Mouse (Mus musculus): ENCODE data around the gene Rnase13. TPM values are rescaled to one million over a fixed set of nuclear protein-coding genes. Genes with fewer than 3 reads are reported as not detected.

The Rnase13 gene
- polyA plus RNA-seq, 1 experiment from 2014 or later, result not detected

DNA sequence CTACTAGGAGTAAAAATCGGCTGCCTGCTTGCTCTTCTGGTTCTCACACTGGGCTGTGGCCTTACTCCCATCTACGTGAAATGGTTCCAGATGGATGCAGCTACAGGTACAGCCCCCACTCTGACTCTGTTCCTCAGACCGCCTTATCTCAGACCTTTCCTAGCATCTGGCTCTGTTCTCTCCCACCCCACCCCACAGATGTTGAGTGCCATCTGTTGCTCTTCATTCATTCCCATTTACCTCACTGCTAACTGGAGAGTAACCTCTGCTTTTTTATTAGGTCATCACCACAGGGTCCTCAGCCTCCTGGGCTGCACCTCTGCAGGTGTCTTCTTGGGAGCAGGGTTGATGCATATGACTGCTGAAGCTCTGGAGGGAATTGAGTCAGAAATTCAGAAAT is 28.8 kb downstream of the Rnase13 start:
- Histone ChIP-seq H3K9me3 (ENCODE audit: control insufficient read depth, low read length) (no peaks in the 10 kb centered on the region), H3K36me3 (ENCODE audit: control insufficient read depth, insufficient read depth, low read length) (peaks cover 31% of the 10 kb centered on the region), H3K4me3 (ENCODE audit: low read depth, low read length) (no peak overlapping the region), H3K27ac (ENCODE audit: low read depth) (no peak overlapping the region), H3K9ac (ENCODE audit: low read length) (no peak overlapping the region), H3K27me3 (replicated peaks; ENCODE audit: control insufficient read depth, insufficient read depth, low read length) (no peaks in the 10 kb centered on the region), H3K4me1 (replicated peaks; ENCODE audit: control insufficient read depth, insufficient read depth, low read length) (no peaks in the 10 kb centered on the region), H3K4me2 (ENCODE audit: low read length) (no peak overlapping the region)
- no peak for DNase-seq (ENCODE audit: low spot score)
- no peak; the same call in 1 of the 2 replicates for ATAC-seq (replicated peaks; ENCODE audit: low FRiP score, low TSS enrichment, low read depth)
- 49% methylated on average over 3 of the region's 3 CpGs for WGBS

GRCm38 (mm10) chr14:51893094-51893794 is 29.3 kb downstream of the Rnase13 start:
- Histone ChIP-seq H3K27ac (ENCODE audit: low read depth) (no peak overlapping the region), H3K4me1 (replicated peaks; ENCODE audit: control insufficient read depth, insufficient read depth, low read length) (no peaks in the 10 kb centered on the region), H3K27me3 (replicated peaks; ENCODE audit: control insufficient read depth, insufficient read depth, low read length) (no peaks in the 10 kb centered on the region), H3K9ac (ENCODE audit: low read length) (no peak overlapping the region), H3K4me2 (ENCODE audit: low read length) (no peak overlapping the region), H3K36me3 (ENCODE audit: control insufficient read depth, insufficient read depth, low read length) (peaks cover 37% of the 10 kb centered on the region), H3K9me3 (ENCODE audit: control insufficient read depth, low read length) (no peaks in the 10 kb centered on the region), H3K4me3 (ENCODE audit: low read depth, low read length) (no peak overlapping the region)
- ATAC-seq (replicated peaks; ENCODE audit: low FRiP score, low TSS enrichment, low read depth) (peak; percentile 51; the same call in 1 of the 2 replicates), DNase-seq (ENCODE audit: low spot score) (no peak)
- WGBS, result 29% methylated on average over 10 of the region's 10 CpGs

DNA sequence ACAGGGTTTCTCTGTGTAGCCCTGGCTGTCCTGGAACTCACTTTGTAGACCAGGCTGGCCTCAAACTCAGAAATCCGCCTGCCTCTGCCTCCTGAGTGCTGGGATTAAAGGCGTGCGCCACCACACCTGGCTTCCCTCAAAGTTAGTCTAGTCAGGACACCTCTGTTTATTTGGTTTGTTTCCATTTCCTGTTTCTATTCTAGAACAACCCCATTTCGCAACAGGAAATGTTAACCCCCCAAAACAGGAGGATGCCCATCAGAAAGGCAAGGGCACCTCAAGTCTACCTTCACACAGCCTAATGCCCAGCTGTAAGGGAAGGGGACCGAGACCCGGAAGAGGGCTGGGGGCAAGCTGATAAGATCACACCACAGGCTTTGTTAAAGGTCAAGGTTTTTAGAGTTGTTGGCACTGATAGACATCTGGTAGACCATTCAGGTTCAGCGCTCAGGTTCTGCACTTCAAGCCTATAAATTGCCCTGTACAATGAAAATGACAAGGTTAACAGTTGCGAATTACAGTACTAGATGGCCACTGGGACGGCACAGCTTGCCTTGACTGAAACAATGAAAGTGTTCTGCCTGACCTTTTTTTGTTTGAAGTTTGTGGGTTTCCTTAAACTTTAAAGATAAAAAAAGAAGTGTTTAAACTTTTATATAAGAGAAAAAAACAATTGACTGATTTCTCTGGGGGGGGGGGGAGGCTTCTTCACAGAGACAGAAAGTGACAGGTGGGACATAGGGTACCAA is 30.2 kb downstream of the Rnase13 start, which contains the start of gene Slc39a2:
TSS of gene Slc39a2 (plus strand) at position 699 of the 749 bp plus-strand sequence.
- ATAC-seq (replicated peaks; ENCODE audit: low FRiP score, low TSS enrichment, low read depth), result no peak

GRCm38 (mm10) chr14:51889833-51890232 is 32.7 kb downstream of the Rnase13 start:
- DNase-seq (ENCODE audit: low spot score) (no peak), ATAC-seq (replicated peaks; ENCODE audit: low FRiP score, low TSS enrichment, low read depth) (no peak)
- Histone ChIP-seq H3K4me2 (ENCODE audit: low read length) (no peak overlapping the region), H3K27me3 (replicated peaks; ENCODE audit: control insufficient read depth, insufficient read depth, low read length) (no peaks in the 10 kb centered on the region), H3K9me3 (ENCODE audit: control insufficient read depth, low read length) (no peaks in the 10 kb centered on the region), H3K36me3 (ENCODE audit: control insufficient read depth, insufficient read depth, low read length) (peaks cover 54% of the 10 kb centered on the region), H3K4me1 (replicated peaks; ENCODE audit: control insufficient read depth, insufficient read depth, low read length) (peaks cover 11% of the 10 kb centered on the region), H3K4me3 (ENCODE audit: low read depth, low read length) (no peak overlapping the region), H3K9ac (ENCODE audit: low read length) (no peak overlapping the region), H3K27ac (ENCODE audit: low read depth) (no peak overlapping the region)
- WGBS, result 85% methylated on average over 6 of the region's 6 CpGs

More for the DNA sequence above, 30.2 kb downstream of the Rnase13 start, which contains the start of gene Slc39a2:
- no peak within 1 kb of the TSS for H3K4me2 ChIP-seq (ENCODE audit: low read length)
- no peak within 1 kb of the TSS for H3K9ac ChIP-seq (ENCODE audit: low read length)
- H3K4me1 ChIP-seq (replicated peaks; ENCODE audit: control insufficient read depth, insufficient read depth, low read length), result no peaks in the 10 kb centered on the region
- 84% methylated on average over 9 of the region's 9 CpGs for WGBS
- H3K27me3 ChIP-seq (replicated peaks; ENCODE audit: control insufficient read depth, insufficient read depth, low read length), result no peaks in the 10 kb centered on the region
- no peak within 1 kb of the TSS for H3K4me3 ChIP-seq (ENCODE audit: low read depth, low read length)
- H3K36me3 ChIP-seq (ENCODE audit: control insufficient read depth, insufficient read depth, low read length), result peaks cover 46% of the 10 kb centered on the region
- no peaks in the 10 kb centered on the region for H3K9me3 ChIP-seq (ENCODE audit: control insufficient read depth, low read length)
- H3K27ac ChIP-seq (ENCODE audit: low read depth), result no peak within 1 kb of the TSS
- no peak for DNase-seq (ENCODE audit: low spot score)

GRCm38 (mm10) chr14:51886051-51886450 is 36.5 kb downstream of the Rnase13 start:
- no peak overlapping the region for H3K27ac ChIP-seq (ENCODE audit: low read depth)
- no peaks in the 10 kb centered on the region for H3K9me3 ChIP-seq (ENCODE audit: control insufficient read depth, low read length)
- no peaks in the 10 kb centered on the region for H3K27me3 ChIP-seq (replicated peaks; ENCODE audit: control insufficient read depth, insufficient read depth, low read length)
- no peak for DNase-seq (ENCODE audit: low spot score)
- peaks cover 45% of the 10 kb centered on the region for H3K36me3 ChIP-seq (ENCODE audit: control insufficient read depth, insufficient read depth, low read length)
- peaks cover 11% of the 10 kb centered on the region for H3K4me1 ChIP-seq (replicated peaks; ENCODE audit: control insufficient read depth, insufficient read depth, low read length)
- peak overlapping the region; percentile 58 for H3K4me2 ChIP-seq (ENCODE audit: low read length)
- 63% methylated on average over 6 of the region's 6 CpGs for WGBS
- H3K4me3 ChIP-seq (ENCODE audit: low read depth, low read length), result no peak overlapping the region
- no peak overlapping the region; the same call in 1 of the 2 replicates for H3K9ac ChIP-seq (ENCODE audit: low read length)
- no peak for ATAC-seq (replicated peaks; ENCODE audit: low FRiP score, low TSS enrichment, low read depth)

DNA sequence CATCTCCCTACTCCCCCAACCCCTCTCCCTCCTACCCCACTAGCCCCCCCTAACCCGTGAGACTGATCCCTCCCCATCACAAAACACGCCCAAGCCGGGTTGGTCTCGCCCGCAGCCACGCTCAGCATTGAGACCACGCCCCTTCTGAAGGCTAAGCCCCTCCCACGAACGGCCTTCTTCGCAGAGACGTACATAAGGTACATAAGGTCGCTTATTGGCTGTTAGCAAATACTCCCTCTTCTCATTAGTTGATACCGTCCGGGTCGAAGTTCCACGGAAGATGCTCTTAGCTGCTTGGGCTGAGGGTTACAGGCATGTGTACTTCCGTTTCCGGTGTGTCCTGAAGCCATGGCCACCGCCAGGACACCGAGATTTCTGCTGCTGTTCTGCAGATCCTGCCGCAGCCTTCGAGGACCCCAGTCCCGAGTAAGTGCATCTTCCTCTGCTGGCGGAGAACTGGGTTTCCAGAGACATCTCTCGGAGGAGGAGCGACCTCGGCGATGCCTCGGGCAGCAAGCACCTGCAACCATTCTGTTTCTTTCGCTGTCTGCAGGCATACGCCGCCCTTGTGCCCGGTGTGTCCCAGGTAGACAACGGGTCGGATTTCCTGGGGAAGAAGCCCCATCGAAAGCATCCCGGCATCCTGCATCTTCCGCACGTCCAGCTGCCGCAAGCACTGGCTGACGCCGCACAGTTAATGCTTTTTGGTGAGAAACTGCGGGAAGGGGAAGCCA is 37.8 kb downstream of the Rnase13 start, which contains the start of gene Mettl17:
TSS of gene Mettl17 (plus strand) at position 245 of the 734 bp plus-strand sequence.
- WGBS, result under 1% methylated on average over 43 of the region's 43 CpGs
- H3K9ac ChIP-seq (ENCODE audit: low read length), result peak within 1 kb of the TSS; percentile 70
- H3K9me3 ChIP-seq (ENCODE audit: control insufficient read depth, low read length), result no peaks in the 10 kb centered on the region
- H3K36me3 ChIP-seq (ENCODE audit: control insufficient read depth, insufficient read depth, low read length), result peaks cover 32% of the 10 kb centered on the region
- ATAC-seq (replicated peaks; ENCODE audit: low FRiP score, low TSS enrichment, low read depth) (peak; percentile 96), DNase-seq (ENCODE audit: low spot score) (peak; percentile 96)
- H3K27ac ChIP-seq (ENCODE audit: low read depth), result peak within 1 kb of the TSS; percentile 84
- no peaks in the 10 kb centered on the region for H3K27me3 ChIP-seq (replicated peaks; ENCODE audit: control insufficient read depth, insufficient read depth, low read length)
- H3K4me2 ChIP-seq (ENCODE audit: low read length), result peak within 1 kb of the TSS; percentile 58
- peaks cover 11% of the 10 kb centered on the region for H3K4me1 ChIP-seq (replicated peaks; ENCODE audit: control insufficient read depth, insufficient read depth, low read length)
- peak within 1 kb of the TSS; percentile 85 for H3K4me3 ChIP-seq (ENCODE audit: low read depth, low read length)

DNA sequence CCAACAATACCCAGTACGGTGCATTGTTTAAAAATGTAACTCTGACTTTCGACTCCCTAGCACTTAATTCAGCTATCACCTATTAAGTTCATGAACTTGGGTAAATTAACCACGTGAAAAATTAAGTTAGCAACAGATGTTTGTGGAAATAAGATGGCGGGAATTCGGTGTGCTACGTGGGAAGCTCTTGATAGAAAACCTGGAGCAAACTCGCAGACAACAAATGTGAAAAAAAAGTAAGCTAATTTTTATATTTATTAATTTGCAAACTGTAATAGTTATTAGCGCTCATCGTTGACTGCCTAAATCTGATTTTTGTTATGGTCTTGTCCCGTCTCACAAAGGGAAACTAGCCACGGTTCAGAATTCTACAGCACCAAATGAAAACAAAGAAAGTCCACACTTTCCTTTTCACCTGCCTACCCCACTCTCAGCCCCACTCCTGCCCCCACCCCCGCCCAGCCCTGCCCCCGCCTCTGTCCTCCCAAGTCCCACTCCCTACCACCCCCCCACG is 38.5 kb downstream of the Rnase13 start:
- H3K27ac ChIP-seq (ENCODE audit: low read depth), result peak overlapping the region; percentile 84
- H3K27me3 ChIP-seq (replicated peaks; ENCODE audit: control insufficient read depth, insufficient read depth, low read length), result no peaks in the 10 kb centered on the region
- peak overlapping the region; percentile 70 for H3K9ac ChIP-seq (ENCODE audit: low read length)
- peaks cover 11% of the 10 kb centered on the region for H3K4me1 ChIP-seq (replicated peaks; ENCODE audit: control insufficient read depth, insufficient read depth, low read length)
- H3K4me3 ChIP-seq (ENCODE audit: low read depth, low read length), result peak overlapping the region; percentile 85
- H3K9me3 ChIP-seq (ENCODE audit: control insufficient read depth, low read length), result no peaks in the 10 kb centered on the region
- peak; percentile 40 for ATAC-seq (replicated peaks; ENCODE audit: low FRiP score, low TSS enrichment, low read depth)
- H3K4me2 ChIP-seq (ENCODE audit: low read length), result peak overlapping the region; percentile 58
- 1% methylated on average over 14 of the region's 14 CpGs for WGBS
- peaks cover 25% of the 10 kb centered on the region for H3K36me3 ChIP-seq (ENCODE audit: control insufficient read depth, insufficient read depth, low read length)
- no peak for DNase-seq (ENCODE audit: low spot score)

DNA sequence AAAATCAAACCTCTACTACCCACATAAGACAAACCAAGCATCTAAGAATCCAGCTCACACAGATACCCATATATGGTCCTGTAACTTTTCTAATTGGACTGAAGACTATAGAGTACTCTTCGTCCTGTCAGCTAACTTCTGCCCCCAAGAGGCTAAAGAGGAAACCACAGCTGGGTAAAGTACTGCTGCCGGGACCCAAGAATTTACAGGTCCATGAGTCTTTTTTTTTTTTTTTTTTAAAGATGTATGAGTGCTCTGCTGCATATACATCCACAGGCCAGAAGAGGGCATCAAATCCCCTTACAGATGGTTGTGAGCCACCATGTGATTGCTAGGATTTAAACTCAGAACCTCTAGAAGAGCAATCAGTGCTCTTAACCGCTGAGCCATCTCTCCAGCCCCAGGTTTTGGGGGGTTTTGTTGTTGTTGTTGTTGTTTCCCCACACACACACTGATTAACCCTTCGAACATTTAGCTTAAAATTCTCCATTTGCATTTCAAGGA is 39.0 kb downstream of the Rnase13 start:
- ATAC-seq (replicated peaks; ENCODE audit: low FRiP score, low TSS enrichment, low read depth) (peak; percentile 37), DNase-seq (ENCODE audit: low spot score) (peak; percentile 87)
- Histone ChIP-seq H3K4me3 (ENCODE audit: low read depth, low read length) (peak overlapping the region; percentile 85), H3K36me3 (ENCODE audit: control insufficient read depth, insufficient read depth, low read length) (peaks cover 20% of the 10 kb centered on the region), H3K4me1 (replicated peaks; ENCODE audit: control insufficient read depth, insufficient read depth, low read length) (peaks cover 11% of the 10 kb centered on the region), H3K9me3 (ENCODE audit: control insufficient read depth, low read length) (no peaks in the 10 kb centered on the region), H3K27ac (ENCODE audit: low read depth) (peak overlapping the region; percentile 84), H3K9ac (ENCODE audit: low read length) (peak overlapping the region; percentile 70), H3K27me3 (replicated peaks; ENCODE audit: control insufficient read depth, insufficient read depth, low read length) (no peaks in the 10 kb centered on the region), H3K4me2 (ENCODE audit: low read length) (peak overlapping the region; percentile 58)
- 0% methylated on average over 4 of the region's 4 CpGs for WGBS
